Mouse (Mus musculus): ENCODE results near the gene Cdh6.

Cdh6 gene

DNA sequence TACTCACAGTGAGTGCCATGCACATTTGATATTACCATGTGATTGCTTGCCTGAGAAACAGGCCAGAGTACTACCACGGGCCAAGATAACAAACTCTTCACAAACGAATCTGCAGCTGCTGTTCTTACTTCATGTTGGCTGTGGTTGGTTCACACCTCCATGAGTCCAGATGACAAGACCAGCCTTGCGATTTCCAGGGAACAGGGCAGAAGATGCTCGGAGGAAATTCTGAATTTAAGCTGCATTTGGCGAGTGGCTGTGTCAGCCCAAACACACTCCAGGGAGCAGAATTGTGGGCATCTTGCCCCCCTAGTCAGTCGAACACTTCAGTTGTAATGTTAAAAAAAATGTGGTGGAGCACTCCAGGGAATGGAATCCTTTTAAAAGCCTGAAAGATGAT is 18.1 kb downstream of the Cdh6 start:
- no peak for DNase-seq

DNA sequence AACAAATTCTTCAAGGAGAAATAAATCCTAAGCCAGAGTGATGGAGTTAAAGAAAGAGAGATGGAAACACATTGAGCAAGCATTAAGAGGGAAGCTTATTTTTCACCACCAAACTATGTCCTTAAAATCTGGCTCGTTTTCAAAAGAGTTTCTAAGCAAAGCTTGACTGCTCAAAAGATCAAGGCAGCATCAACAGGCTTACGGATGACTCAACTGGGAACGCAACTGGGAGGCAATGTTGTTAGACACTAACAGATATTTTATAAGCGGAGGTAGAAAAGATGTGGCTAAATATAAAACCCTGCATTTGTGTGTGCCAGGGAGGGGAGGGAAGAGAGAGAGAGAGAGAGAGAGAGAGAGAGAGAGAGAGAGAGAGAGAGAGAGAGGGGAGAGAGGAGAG is 31.5 kb downstream of the Cdh6 start:
- peak; percentile 32 for DNase-seq

- DNase-seq = peak; percentile 62
These were observed 33.8 kb downstream of the Cdh6 start for GRCm38 (mm10) chr15:13139662-13140061.

DNA sequence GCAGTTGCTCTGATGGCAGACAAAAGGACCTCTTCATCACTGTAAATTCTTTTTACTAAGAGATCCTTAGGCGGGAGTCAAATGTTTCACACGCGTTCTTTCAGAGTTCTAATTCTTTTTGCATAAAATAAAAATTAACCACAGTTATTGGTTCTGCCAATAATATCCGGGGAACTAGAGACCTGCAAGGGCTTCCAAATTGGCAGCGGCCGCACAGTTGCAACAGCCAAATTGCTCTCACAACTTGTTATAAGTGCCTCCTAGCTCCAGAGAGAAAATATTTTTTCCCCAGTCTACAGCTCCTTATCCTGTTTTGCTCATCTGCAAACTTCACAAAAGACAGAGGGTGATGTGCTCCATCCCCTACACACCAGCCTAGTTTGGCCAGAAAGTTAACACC is 36.3 kb downstream of the Cdh6 start:
- DNase-seq = no peak

- peak; percentile 37 for DNase-seq
These were observed 39.4 kb downstream of the Cdh6 start for GRCm38 (mm10) chr15:13134086-13134485.

DNA sequence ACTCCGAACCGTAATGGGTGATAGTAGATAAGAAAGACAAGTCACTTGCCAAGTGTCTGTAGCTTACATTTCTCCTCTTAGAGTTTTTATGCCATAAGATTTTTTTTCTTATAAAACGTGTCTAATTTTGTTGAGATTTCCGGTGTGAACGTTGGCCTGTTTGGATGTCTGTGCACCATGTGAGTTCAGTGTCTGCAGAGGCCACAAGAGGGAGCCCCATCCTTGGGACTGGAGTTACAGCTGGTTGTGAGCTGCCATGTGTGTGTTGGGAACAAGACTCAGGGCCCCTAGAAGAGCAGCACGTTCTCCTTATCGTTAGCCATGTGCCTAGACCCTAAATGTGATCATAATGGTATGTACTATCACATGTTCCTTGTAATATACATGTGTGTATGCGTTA is 40.1 kb downstream of the Cdh6 start:
- DNase-seq = no peak

DNA sequence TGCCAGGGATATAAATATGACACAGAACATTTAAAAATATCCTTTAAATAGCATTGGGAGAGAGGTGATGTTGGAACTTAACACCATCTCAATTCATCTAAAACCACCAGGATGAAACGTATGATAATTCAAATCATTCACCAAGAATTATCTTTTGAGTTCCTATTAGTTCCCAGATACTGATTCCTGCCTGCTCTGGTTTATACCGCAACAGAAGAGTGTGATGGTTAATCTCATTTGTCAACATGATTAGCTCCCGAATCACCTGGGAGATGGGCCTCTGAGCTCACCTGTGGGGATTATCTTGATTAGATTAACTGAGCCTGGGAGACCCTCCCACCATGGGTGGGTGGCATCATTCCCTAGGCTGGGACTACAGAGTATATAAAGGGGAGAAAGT is 41.0 kb downstream of the Cdh6 start:
- DNase-seq = no peak

DNA sequence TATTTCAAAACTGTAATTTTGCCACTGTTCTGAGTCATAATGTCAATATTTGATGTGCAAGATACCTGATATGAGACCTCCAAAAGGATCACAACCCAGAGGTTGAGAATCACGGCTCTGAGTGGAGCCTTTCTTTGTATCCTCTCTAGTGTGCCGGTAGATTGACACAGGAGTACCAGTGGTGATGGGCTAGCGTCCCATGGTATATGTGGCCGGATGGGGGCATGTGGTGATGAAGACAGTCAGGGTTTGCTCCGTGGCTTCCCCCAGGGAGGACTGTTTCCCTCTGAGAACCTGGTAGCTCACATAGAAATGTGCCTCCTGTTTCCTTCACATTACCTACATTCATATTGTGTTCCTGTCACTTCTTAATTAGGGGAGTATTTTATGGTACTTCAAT is 43.2 kb downstream of the Cdh6 start:
- no peak for DNase-seq

DNA sequence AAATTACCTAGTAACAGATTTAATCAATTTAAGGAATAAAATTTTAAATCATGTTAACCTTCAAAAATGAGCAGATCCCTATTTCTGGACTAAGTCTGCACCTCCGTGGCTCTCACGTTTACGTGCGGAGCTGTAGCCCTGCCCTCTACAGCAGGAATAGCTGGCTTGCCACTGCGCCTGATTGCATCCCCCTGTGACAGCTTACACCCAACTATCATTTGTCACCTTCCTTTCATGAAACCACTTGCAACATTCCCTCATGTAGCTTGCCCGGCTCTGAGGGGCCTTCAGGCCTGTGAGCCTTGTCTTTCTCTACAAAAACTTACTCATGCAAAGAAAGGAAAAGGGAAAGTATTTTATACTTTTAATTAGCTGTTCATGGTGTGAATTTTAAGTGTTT is 73.1 kb downstream of the Cdh6 start:
- DNase-seq = no peak

DNA sequence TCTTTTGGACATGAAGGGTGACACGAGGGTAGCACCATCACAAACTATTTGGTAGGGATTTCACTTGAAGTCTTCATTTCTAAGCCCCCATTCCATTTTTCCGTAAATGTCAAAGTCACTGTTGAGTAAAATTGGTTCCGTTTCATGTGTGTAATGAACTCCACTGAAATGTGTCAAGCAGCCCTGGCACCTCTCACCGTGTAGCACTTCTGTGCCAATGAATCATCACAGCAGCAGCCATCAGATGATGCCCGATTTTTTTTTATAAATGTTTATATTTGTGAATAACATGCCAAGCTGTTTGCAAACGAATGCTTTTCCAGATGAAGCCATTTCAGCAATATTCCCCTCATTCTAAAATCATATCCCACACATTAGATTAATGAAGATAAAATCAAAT is 75.6 kb downstream of the Cdh6 start:
- no peak for DNase-seq

DNA sequence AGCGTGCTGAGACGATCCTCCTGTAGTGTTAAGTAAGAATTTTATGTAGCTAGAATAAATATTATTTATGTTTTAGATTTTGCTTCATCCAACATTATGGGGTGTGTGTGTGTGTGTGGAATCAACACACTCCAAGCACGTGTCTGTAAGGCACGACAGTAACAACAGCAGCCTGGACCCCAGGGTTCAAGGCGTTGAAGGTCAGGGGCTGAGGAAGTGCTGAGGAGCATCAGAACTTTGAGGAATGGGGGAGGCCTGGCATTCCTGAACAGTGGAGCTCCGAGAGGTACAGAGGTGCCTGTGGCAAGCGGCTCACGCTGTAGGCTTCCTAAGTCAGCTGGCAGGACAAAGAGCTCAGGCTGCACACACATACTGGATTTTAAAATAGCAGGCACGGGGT is 78.1 kb downstream of the Cdh6 start:
- DNase-seq = no peak

- no peak for DNase-seq
These were observed 78.6 kb downstream of the Cdh6 start for GRCm38 (mm10) chr15:13094881-13095256.

GRCm38 (mm10) chr15:13093954-13094880 is 79.3 kb downstream of the Cdh6 start:
- no peak for DNase-seq

GRCm38 (mm10) chr15:13092064-13092463 is 81.4 kb downstream of the Cdh6 start:
- DNase-seq = no peak

- peak; percentile 32 for DNase-seq
These were observed 84.9 kb downstream of the Cdh6 start for GRCm38 (mm10) chr15:13088504-13089058.

GRCm38 (mm10) chr15:13084746-13085145 is 88.7 kb downstream of the Cdh6 start:
- DNase-seq = no peak

DNA sequence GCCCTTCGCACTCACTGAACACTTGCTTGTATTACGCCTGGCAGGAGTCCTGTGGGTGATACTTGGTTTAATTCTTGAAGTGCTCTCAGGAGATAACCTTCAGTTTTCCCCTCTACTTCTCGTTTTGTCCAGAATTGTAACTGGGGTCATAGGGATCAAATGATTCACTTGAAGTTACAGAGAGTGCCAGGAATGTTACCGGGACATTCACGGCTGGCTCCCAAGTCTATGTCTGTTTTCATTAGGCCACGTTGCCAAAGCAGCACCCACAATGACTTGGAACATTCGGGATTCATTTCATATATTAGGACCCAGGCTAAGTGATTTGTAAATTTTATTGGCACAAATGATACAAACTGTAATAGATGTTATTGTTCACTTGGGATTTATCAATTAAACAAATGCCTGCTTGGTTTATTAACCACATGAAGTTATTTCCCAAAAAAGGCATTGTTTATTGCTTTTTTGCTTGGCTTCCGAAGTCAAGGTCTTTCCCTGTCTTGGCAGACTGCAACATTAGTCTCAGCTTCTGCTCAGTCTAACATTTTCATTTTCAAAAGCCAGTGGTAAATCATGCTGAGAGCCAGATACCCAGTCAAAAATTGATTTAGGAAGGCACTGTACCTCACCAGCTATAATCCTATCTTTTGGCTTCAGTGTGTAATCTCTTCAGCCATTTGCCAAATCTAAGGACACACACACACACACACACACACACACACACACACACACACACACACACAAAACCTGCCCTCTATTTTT is 96.4 kb downstream of the Cdh6 start:
- no peak for DNase-seq

- no peak for DNase-seq
These were observed 99.4 kb downstream of the Cdh6 start for GRCm38 (mm10) chr15:13074047-13074446.

DNA sequence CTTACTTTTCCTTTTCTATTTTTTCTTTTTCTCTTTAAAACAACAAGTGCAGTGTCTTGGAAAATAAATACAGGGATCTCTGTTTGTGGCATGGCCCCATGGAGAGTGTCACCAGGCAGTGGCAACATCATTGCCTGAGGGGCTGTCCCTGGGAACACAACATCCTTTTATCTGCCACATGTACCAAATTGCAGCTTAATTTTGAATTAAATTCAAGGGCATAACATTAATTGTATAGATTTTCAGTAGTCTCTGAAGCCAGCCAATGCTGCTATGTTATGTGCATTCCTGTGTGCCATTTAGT is 105.3 kb downstream of the Cdh6 start:
- no peak for DNase-seq

- no peak for DNase-seq
These were observed 105.9 kb downstream of the Cdh6 start for GRCm38 (mm10) chr15:13067429-13068212.

GRCm38 (mm10) chr15:13066765-13067164 is 106.7 kb downstream of the Cdh6 start:
- no peak for DNase-seq

GRCm38 (mm10) chr15:13063633-13064032 is 109.8 kb downstream of the Cdh6 start:
- no peak for DNase-seq

DNA sequence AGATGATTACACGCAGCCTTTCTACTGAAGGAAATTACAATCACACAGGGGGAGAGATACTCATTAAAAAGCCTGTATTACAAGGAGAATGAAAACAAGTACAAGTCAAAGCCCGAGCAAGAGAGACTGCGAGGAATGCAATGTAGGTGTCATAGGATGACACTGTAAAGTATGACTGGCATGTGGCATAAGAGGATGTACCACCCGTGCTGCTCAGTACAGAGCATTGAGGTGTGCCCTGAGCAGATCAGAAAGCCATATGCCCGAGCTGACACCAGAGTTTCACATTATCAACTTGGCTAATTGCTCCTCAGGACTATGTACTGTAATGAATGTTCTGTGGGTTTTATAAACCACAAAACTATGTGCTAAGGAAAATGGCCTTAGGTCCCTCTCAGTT is 115.7 kb downstream of the Cdh6 start:
- DNase-seq = no peak

Measured in right cerebral cortex, adult 18-20 months (tissue).